Mouse (Mus musculus) intestine, postnatal 0 days (tissue): Measurements from ENCODE around the gene Wbp1l. TPM values are rescaled to one million over a fixed set of nuclear protein-coding genes. Genes with fewer than 3 reads are reported as not detected.
"Not testable (repeated sequence)": the region's sequence is repeated elsewhere in the genome, so short reads cannot be mapped to it uniquely, and the experiment has no call there.

Source experiments
- ATAC-seq: fragments of 200-750 bp; cut with Nextera tagmentation; 2 replicates; pipeline ENCODE4 v1.8.0; 2017; ENCODE audit warnings: mild to moderate bottlenecking, moderate TSS enrichment, moderate library complexity
- H3K27ac ChIP-seq: fragments of 300-500 bp; sonication (generic); 2 replicates; pipeline ENCODE4 v1.5.1; 2014; ENCODE audit warnings: mild to moderate bottlenecking, low read depth, low read length, moderate library complexity
- H3K27me3 ChIP-seq: fragments of 300-500 bp; sonication (generic); replicated peaks from 2 replicates; pipeline ENCODE4 v1.6.1; 2014; ENCODE audit warnings: low read length, mixed read lengths; ENCODE audit not compliant: control insufficient read depth, insufficient read depth
- H3K36me3 ChIP-seq: fragments of 300-500 bp; sonication (generic); 2 replicates; pipeline ENCODE4 v1.6.1; 2014; ENCODE audit warnings: mild to moderate bottlenecking, moderate library complexity; ENCODE audit not compliant: control insufficient read depth, insufficient read depth
- H3K4me1 ChIP-seq: fragments of 300-500 bp; sonication (generic); replicated peaks from 2 replicates; pipeline ENCODE4 v1.6.1; 2014; ENCODE audit warnings: antibody characterized with exemption, low read length, mixed read lengths; ENCODE audit not compliant: control insufficient read depth, insufficient read depth
- H3K4me2 ChIP-seq: fragments of 300-500 bp; sonication (generic); replicated peaks from 2 replicates; pipeline ENCODE4 v1.6.1; 2014; ENCODE audit warnings: low read depth, mild to moderate bottlenecking, moderate library complexity
- H3K4me3 ChIP-seq: fragments of 300-500 bp; sonication (generic); 2 replicates; pipeline ENCODE4 v1.5.1; 2014; ENCODE audit warnings: low read depth, low read length
- H3K9ac ChIP-seq: fragments of 300-500 bp; sonication (generic); 2 replicates; pipeline ENCODE4 v1.6.1; 2014; ENCODE audit warnings: mild to moderate bottlenecking, low read depth, low read length
- H3K9me3 ChIP-seq: fragments of 300-500 bp; sonication (generic); 2 replicates; pipeline ENCODE4 v1.6.1; 2016; ENCODE audit warnings: mixed run types; ENCODE audit not compliant: control insufficient read depth
- CTCF ChIP-seq: sonication (generic); IDR thresholded peaks from 2 replicates; pipeline ENCODE4 v1.5.1; 2016; ENCODE audit warnings: low read depth, mild to moderate bottlenecking, control low read depth, antibody characterized with exemption, moderate library complexity
- WGBS: fragments of 180-500 bp; shearing (Covaris S2); extraction: QIAGEN DNeasy Blood & Tissue Kit; methylation state at CpG from one replicate; pipeline ENCODE4 v1.1.7; 2014; 5-methylcytosine and 5-hydroxymethylcytosine counted together
- polyA plus RNA-seq: library from polyadenylated mRNA; unstranded; fragments of >200 nt; fragmentation: Nextera tagmentation; extraction: Ambion mirVana; gene quantifications from 2 replicates; pipeline ENCODE4 v1.2.1, GENCODE M21; 2015

Wbp1l gene
- polyA plus RNA-seq, 1 experiment from 2014 or later: 33.1 TPM

- TF ChIP-seq CTCF: peak; percentile 87
- ATAC-seq: no peak
Measured at GRCm38 (mm10) chr19:46562132-46562531, 36.8 kb upstream of the Wbp1l start.

DNA sequence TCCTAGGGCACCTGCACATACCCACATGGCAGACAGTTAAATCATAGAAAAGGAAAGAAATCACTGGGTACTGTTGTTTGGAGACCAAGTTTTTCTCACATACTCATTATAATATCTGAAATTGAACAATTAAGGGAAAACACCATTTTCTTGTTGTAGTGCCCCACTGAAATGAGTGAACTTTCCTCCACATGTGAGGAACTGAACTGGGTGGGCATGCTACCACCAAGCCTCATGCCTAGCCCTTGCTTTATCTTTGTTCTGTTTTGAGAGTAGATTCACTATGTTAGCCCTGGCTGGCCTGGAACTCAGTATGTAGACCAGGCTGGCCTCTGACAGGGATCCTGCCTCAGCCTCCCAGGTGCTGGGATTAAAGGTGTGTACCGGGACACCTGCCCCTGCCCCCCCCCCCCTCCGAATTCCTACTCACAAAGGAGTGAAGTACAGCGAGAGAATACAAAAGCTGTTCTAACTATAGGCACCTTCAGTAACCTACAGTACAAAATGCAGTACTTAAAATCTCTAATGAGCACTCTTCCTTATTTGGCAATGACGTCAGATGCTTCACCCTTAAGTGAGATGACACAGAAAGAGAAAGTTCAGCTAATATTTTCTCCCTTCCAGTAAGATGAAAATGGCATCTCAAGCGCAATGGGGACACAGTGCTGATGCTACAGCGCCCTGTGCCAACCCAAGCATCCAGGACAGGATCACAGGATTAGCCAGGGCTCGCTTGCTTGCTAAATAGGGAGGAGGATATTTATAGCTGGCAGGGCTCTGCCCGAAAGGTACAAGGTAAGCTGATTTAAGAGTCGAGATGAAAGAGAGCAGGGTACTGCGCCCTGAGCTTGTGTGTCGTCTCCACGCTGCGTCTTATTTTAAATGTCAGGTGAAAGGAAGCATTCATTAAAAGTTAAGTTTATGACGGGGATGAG is 36.0 kb upstream of the Wbp1l start:
- Histone ChIP-seq H3K4me1 (no peaks in the 10 kb centered on the region), H3K4me2 (no peak overlapping the region), H3K4me3 (no peak overlapping the region), H3K27ac (no peak overlapping the region), H3K9ac (no peak overlapping the region), H3K27me3 (no peaks in the 10 kb centered on the region), H3K9me3 (no peaks in the 10 kb centered on the region), H3K36me3 (no peaks in the 10 kb centered on the region)
- TF ChIP-seq CTCF: no peak
- no peak for ATAC-seq
- WGBS: 84% methylated on average over 14 of the region's 14 CpGs

More at GRCm38 (mm10) chr19:46562132-46562531, 36.8 kb upstream of the Wbp1l start:
- H3K27ac ChIP-seq: no peak overlapping the region
- H3K27me3 ChIP-seq: no peaks in the 10 kb centered on the region
- H3K4me3 ChIP-seq: no peak overlapping the region
- no peaks in the 10 kb centered on the region for H3K36me3 ChIP-seq
- H3K9ac ChIP-seq: no peak overlapping the region
- no peaks in the 10 kb centered on the region for H3K4me1 ChIP-seq
- no peak overlapping the region for H3K4me2 ChIP-seq
- no peaks in the 10 kb centered on the region for H3K9me3 ChIP-seq
- WGBS: 13% methylated on average over 1 of the region's 1 CpGs

- H3K4me2 ChIP-seq: no peak overlapping the region
- H3K4me1 ChIP-seq: no peaks in the 10 kb centered on the region
- H3K27me3 ChIP-seq: no peaks in the 10 kb centered on the region
- TF ChIP-seq CTCF: no peak
- H3K9me3 ChIP-seq: no peaks in the 10 kb centered on the region
- no peak for ATAC-seq
- H3K4me3 ChIP-seq: no peak overlapping the region
- no peak overlapping the region for H3K27ac ChIP-seq
- 79% methylated on average over 4 of the region's 4 CpGs for WGBS
- H3K9ac ChIP-seq: no peak overlapping the region
- H3K36me3 ChIP-seq: no peaks in the 10 kb centered on the region
Measured at GRCm38 (mm10) chr19:46563603-46564002, 35.3 kb upstream of the Wbp1l start.

- Histone ChIP-seq H3K27me3 (no peaks in the 10 kb centered on the region), H3K27ac (no peak overlapping the region), H3K4me2 (no peak overlapping the region), H3K36me3 (no peaks in the 10 kb centered on the region), H3K9me3 (no peaks in the 10 kb centered on the region), H3K4me3 (no peak overlapping the region), H3K9ac (no peak overlapping the region), H3K4me1 (no peaks in the 10 kb centered on the region)
- TF ChIP-seq CTCF: no peak
- ATAC-seq: no peak
- WGBS: 78% methylated on average over 14 of the region's 14 CpGs
Measured at GRCm38 (mm10) chr19:46564043-46564462, 34.8 kb upstream of the Wbp1l start.

- not testable (repeated sequence) for H3K9me3 ChIP-seq, H3K4me3 ChIP-seq, H3K9ac ChIP-seq, ATAC-seq, H3K27ac ChIP-seq, H3K36me3 ChIP-seq, H3K27me3 ChIP-seq, H3K4me1 ChIP-seq
- H3K4me2 ChIP-seq: peak overlapping the region; percentile 94
- 55% methylated on average over 3 of the region's 3 CpGs for WGBS
Measured at GRCm38 (mm10) chr19:46571211-46571877, 27.5 kb upstream of the Wbp1l start.

- H3K4me2 ChIP-seq: peak overlapping the region; percentile 94
- H3K27me3 ChIP-seq: no peaks in the 10 kb centered on the region
- no peak for TF ChIP-seq CTCF
- no peak overlapping the region for H3K9ac ChIP-seq
- H3K4me1 ChIP-seq: no peaks in the 10 kb centered on the region
- H3K9me3 ChIP-seq: no peaks in the 10 kb centered on the region
- no peaks in the 10 kb centered on the region for H3K36me3 ChIP-seq
- ATAC-seq: no peak
- WGBS: 28% methylated on average over 10 of the region's 10 CpGs
- peak overlapping the region; percentile 58; the same call in 1 of the 2 replicates for H3K4me3 ChIP-seq
- no peak overlapping the region for H3K27ac ChIP-seq
Measured at GRCm38 (mm10) chr19:46571878-46572244, 27.0 kb upstream of the Wbp1l start.
